Mouse (Mus musculus) embryo, embryonic 11 days (tissue): ENCODE results near the gene Spata13.

Experiments
- DNase-seq: peaks from one replicate; pipeline ENCODE4 v3.0.0-alpha.2; 2015

Gene Spata13

GRCm38 (mm10) chr14:60682361-60683023, 48.7 kb downstream of the Spata13 start:
- DNase-seq, result peak; percentile 19

- no peak for DNase-seq
Measured at GRCm38 (mm10) chr14:60683989-60684388, 50.2 kb downstream of the Spata13 start.

- no peak for DNase-seq
Measured at GRCm38 (mm10) chr14:60686733-60687132, 52.9 kb downstream of the Spata13 start.

GRCm38 (mm10) chr14:60687241-60687640, 53.4 kb downstream of the Spata13 start:
- peak; percentile 34 for DNase-seq

GRCm38 (mm10) chr14:60688509-60689205, 54.9 kb downstream of the Spata13 start:
- DNase-seq, result peak; percentile 85

GRCm38 (mm10) chr14:60689768-60690167, 56.0 kb downstream of the Spata13 start:
- DNase-seq, result no peak

- peak; percentile 26 for DNase-seq
Measured at GRCm38 (mm10) chr14:60690631-60691030, 56.8 kb downstream of the Spata13 start.

- no peak for DNase-seq
Measured at GRCm38 (mm10) chr14:60693122-60693536, 59.3 kb downstream of the Spata13 start.

GRCm38 (mm10) chr14:60693666-60694065, 59.9 kb downstream of the Spata13 start:
- no peak for DNase-seq

- peak; percentile 61 for DNase-seq
Measured at GRCm38 (mm10) chr14:60694215-60694997, 60.6 kb downstream of the Spata13 start.

GRCm38 (mm10) chr14:60697351-60697750, 63.5 kb downstream of the Spata13 start:
- no peak for DNase-seq

GRCm38 (mm10) chr14:60698980-60699379, 65.2 kb downstream of the Spata13 start:
- DNase-seq, result no peak

GRCm38 (mm10) chr14:60702377-60703140, 68.8 kb downstream of the Spata13 start:
- no peak for DNase-seq

- no peak for DNase-seq
Measured at GRCm38 (mm10) chr14:60704510-60704909, 70.7 kb downstream of the Spata13 start.

- no peak for DNase-seq
Measured at GRCm38 (mm10) chr14:60704961-60705360, 71.2 kb downstream of the Spata13 start.

GRCm38 (mm10) chr14:60709192-60709591, 75.4 kb downstream of the Spata13 start:
- no peak for DNase-seq

GRCm38 (mm10) chr14:60709749-60710148, 75.9 kb downstream of the Spata13 start:
- no peak for DNase-seq

GRCm38 (mm10) chr14:60711161-60711560, 77.4 kb downstream of the Spata13 start:
- DNase-seq, result no peak

GRCm38 (mm10) chr14:60711590-60712288, 77.9 kb downstream of the Spata13 start:
- no peak for DNase-seq

GRCm38 (mm10) chr14:60712289-60712830, 78.6 kb downstream of the Spata13 start:
- no peak for DNase-seq

GRCm38 (mm10) chr14:60715686-60716085, 81.9 kb downstream of the Spata13 start:
- DNase-seq, result no peak

GRCm38 (mm10) chr14:60721304-60721703, 87.5 kb downstream of the Spata13 start:
- no peak for DNase-seq
